Mouse (Mus musculus) spleen, postnatal 14 days (tissue): ENCODE data around the gene Plxnc1.
A peak's percentile ranks its signal among the peaks of the same experiment; 100 is the strongest.

ENCODE experiments used
- DNase-seq, 2 experiments: peaks; one replicate each; pipeline ENCODE4 v3.0.0; 2021 to 2022; ENCODE audit warnings: low spot score in 2 of 2

Plxnc1 gene

GRCm38 (mm10) chr10:94947915-94948675, 3.5 kb upstream of the Plxnc1 start:
- DNase-seq = no peak

GRCm38 (mm10) chr10:94947386-94947785, 2.8 kb upstream of the Plxnc1 start:
- no peak for DNase-seq

GRCm38 (mm10) chr10:94945206-94945711, 624 bp upstream of the Plxnc1 start:
- DNase-seq = no peak

GRCm38 (mm10) chr10:94943846-94944690, 567 bp downstream of the Plxnc1 start:
- peak; percentile 60 to 75 for DNase-seq

GRCm38 (mm10) chr10:94943401-94943845, 1.2 kb downstream of the Plxnc1 start:
- no peak for DNase-seq

GRCm38 (mm10) chr10:94942449-94943041, 2.1 kb downstream of the Plxnc1 start:
- DNase-seq = peak; percentile 57 to 72

GRCm38 (mm10) chr10:94941551-94941950, 3.1 kb downstream of the Plxnc1 start:
- no peak for DNase-seq

GRCm38 (mm10) chr10:94940786-94941185, 3.8 kb downstream of the Plxnc1 start:
- no peak for DNase-seq

GRCm38 (mm10) chr10:94940061-94940460, 4.6 kb downstream of the Plxnc1 start:
- DNase-seq = no peak

GRCm38 (mm10) chr10:94938899-94939298, 5.7 kb downstream of the Plxnc1 start:
- no peak for DNase-seq

GRCm38 (mm10) chr10:94938320-94938719, 6.3 kb downstream of the Plxnc1 start:
- no peak for DNase-seq

- DNase-seq = no peak
Observed at GRCm38 (mm10) chr10:94935270-94935669, 9.4 kb downstream of the Plxnc1 start.

GRCm38 (mm10) chr10:94934151-94934614, 10.5 kb downstream of the Plxnc1 start:
- no peak for DNase-seq

GRCm38 (mm10) chr10:94931961-94932832, 12.4 kb downstream of the Plxnc1 start:
- DNase-seq = peak in 1 of 2 experiments; percentile 55

- no peak for DNase-seq
Observed at GRCm38 (mm10) chr10:94928164-94928563, 16.5 kb downstream of the Plxnc1 start.

- DNase-seq = no peak
Observed at GRCm38 (mm10) chr10:94926297-94926696, 18.3 kb downstream of the Plxnc1 start.

- DNase-seq = no peak
Observed at GRCm38 (mm10) chr10:94924878-94925277, 19.8 kb downstream of the Plxnc1 start.

- no peak for DNase-seq
Observed at GRCm38 (mm10) chr10:94924450-94924849, 20.2 kb downstream of the Plxnc1 start.

- DNase-seq = no peak
Observed at GRCm38 (mm10) chr10:94923337-94923762, 21.3 kb downstream of the Plxnc1 start.

- DNase-seq = no peak
Observed at GRCm38 (mm10) chr10:94922848-94923247, 21.8 kb downstream of the Plxnc1 start.

- DNase-seq = no peak
Observed at GRCm38 (mm10) chr10:94921751-94922150, 22.9 kb downstream of the Plxnc1 start.
